Mouse (Mus musculus) heart, postnatal 14 days (tissue): ENCODE data around the gene Dapl1. TPM values are rescaled to one million over a fixed set of nuclear protein-coding genes. Genes with fewer than 3 reads are reported as not detected.

Source experiments
- DNase-seq, 2 experiments: peaks; one replicate each; pipeline ENCODE4 v3.0.0; 2021 to 2022
- intact Hi-C: fragments of 180-260 bp; cut with DNase I; formaldehyde crosslinking; loops from one replicate; pipeline ENCODE4 v1.15.1; 2025
- long read RNA-seq, 2 experiments: library from polyadenylated mRNA; stranded (forward); transcript quantifications; one replicate each; pipeline ENCODE4 v2.0.0; 2021
- total RNA-seq, 2 experiments: library from RNA; stranded (reverse); gene quantifications; 2 replicates each; pipeline ENCODE4 v1.2.3; 2021

Dapl1 gene
- not detected for total RNA-seq
- long read RNA-seq, experiment 1 = 0 reads
- long read RNA-seq, experiment 2 = 0 reads

DNA sequence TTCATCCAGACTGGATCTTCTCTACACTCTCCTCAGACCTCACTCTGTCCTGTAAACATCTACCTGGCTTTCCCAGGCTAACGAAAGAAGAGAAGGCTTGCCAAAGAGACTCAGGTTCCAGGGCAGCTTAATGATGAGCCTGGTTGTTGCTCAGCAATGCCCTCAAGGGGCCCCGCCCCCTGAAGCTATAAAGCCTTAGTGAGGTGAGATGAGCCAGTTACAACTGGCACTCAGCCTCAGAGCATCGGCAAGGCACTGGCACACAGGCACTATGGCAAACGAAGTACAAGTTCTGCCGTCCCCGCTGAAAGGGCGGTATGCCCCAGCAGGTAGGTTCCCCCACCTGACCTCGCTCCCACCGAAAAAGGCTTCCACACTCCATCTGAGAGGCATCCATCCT is at the start of gene Dapl1:
Gene Dapl1 (plus strand): TSS at position 216 of the 400 bp plus-strand sequence.
- intact Hi-C loops = no loop called here
- DNase-seq = peak; percentile 3 to 11

DNA sequence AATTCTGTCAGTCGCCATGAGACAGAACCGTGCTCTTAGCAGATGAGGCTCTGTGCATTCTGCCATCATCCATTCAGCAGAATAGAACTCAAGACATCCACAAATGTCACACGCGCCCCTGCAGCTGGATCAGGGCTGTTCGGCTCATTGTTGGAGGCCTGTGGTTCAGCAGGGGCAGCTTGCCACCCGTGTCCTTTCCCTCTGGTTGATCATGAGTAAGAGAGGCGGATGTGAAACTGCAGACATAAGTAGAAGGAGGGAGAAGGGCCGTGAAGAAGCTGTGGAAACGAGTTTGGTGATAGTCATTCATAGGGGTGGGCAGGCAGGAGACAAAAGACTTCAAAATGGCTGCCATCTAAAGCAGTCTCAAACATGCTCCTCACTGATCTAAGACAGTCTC is 49.6 kb upstream of the Dapl1 start:
- no peak for DNase-seq
- intact Hi-C loops = loop anchor here (5.0 to 10.0 kb wide), 4 partner anchors 93 to 960 kb away; partner anchors contain the start of gene Gm17409

DNA sequence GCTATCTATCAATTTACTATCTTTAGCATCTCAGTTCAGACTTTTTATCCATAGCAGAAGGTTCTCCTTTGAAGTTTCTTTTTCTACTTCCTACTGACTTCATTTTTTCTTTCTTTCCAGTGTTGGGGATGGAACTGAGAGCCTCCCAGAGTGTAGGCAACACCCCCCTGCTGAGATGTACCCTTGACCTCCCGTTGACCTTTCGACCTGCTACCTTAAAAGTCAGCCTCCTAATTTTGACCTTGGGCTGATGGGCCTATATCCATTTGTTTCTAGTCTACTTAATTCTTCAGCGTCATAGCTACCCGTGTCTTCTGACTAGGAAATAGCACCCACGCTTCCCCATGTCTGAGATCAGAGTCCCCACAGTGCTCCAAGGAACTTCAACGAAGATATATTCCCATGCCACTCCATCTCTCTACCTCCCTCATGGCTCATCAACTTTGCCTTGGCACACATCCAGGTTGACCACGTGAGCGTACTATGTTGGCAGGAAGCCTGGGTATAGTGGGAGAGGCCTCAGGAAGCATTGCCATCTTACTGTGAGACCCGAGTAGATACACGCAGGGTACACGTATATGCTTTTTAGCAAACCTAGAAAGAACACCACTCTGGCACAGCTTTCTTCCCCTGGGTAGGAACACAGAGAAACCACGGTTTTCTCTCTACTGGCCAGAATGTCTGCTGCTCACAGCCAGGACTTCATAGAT is 46.6 kb upstream of the Dapl1 start:
- peak; percentile 65 to 79 for DNase-seq
- intact Hi-C loops = loop anchor here (1.0 to 10.0 kb wide), 6 partner anchors 96 to 963 kb away; partner anchors contain the start of gene Gm17409

DNA sequence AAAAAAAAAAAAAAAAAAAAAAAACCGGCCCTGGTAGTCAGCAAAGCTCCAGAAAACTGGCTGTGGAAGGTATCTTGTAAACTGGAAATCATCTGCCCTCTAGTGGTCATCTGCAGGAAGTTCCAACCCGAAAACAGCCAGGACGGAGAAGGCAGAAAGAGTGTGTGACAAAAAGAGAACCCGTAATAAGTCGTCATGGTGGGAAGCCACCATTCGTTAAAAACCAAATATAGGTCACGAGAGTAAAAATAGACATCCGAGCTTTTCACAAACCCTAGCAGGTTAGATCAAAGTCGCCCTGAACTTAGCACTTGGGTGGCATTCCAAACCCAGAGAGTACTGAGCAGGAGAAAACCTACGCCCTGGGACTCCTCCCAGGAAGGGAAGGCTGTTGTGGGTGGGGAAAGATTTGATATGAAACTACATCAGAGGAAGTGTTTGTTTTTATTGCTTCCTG is 45.9 kb upstream of the Dapl1 start:
- DNase-seq = peak; percentile 52 to 71
- intact Hi-C loops = loop anchor here (1.0 to 10.0 kb wide), 6 partner anchors 96 to 964 kb away; partner anchors contain the start of gene Gm17409

DNA sequence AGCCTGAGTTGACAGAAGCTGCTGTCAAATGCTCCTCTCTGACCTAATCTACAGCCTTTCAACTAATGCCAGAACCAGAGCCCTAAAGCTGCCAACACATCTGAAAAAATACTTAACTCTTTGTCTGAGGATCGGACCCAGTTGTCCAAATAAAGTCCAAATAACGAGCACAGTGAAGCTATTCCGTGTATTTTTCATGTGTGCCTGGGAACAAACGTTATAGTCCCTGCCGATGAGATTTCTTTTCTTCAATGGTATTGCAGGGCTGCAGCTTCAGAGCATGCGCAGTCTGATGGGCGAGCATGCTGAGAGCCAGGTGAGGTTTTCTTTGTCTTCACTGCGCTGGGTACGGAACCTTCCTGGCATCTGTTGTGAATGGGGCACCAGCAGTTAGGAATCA is 44.6 kb upstream of the Dapl1 start:
- DNase-seq = no peak
- intact Hi-C loops = loop anchor here (2.0 to 10.0 kb wide), 5 partner anchors 98 to 965 kb away; partner anchors contain the start of gene Gm17409

DNA sequence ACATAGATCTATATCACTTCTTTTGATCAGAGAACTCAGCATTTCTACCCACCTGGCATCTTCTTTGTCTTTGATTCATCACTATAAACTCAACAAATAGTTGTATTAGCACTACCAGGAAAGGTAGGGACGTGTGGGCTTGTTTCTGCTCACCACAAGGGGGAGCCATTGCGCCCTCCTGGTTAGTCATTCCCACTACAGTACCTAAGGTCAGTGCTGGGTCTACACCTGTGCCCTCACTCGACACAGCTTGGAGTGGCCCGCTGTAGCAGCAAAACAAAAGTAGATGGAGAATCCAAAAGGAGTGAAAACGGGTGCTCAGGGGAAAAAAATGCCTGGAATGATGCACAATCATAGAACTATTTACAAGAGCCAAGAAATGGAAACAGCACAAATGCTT is 44.0 kb upstream of the Dapl1 start:
- peak; percentile 72 to 74 for DNase-seq
- intact Hi-C loops = no loop called here

DNA sequence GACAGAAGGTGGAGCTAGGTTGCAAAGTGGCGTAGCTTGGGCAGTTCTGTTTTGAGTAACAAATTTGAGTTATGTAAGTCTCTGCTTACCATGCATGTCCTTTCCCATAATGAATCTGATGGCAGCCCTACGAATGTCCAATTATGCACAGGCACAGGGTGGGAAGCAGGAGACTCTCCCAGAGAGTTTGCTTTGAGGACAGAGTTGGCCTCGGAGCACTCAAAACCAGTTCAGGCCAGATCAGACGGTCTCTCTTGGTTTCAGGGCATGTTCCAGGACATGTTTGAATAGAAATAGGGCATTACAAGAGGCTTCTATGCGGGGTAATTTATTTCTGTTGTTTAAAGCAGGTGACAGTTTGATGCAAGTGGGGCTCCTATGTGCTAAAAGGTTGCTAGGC is 42.8 kb upstream of the Dapl1 start:
- no peak for DNase-seq
- intact Hi-C loops = no loop called here

DNA sequence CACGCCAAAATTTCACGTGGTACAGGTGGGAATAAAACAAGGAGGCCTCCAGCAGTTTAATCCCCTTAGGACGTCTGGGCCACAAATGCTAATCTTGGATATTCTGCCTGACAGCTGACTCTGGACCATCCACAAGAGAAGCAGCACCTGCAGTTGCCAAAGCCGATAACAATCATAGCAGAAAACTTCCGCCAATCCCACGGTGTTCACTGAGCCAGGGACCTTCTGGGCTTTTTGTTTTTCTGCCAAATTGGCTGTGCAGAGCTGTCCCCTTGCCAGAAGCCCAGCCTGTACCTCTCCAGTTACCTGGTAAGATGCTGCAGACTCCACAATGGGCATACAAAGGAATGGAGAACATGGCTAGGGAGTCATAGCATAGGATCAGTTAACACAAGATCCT is 37.8 kb upstream of the Dapl1 start:
- intact Hi-C loops = no loop called here
- no peak for DNase-seq

DNA sequence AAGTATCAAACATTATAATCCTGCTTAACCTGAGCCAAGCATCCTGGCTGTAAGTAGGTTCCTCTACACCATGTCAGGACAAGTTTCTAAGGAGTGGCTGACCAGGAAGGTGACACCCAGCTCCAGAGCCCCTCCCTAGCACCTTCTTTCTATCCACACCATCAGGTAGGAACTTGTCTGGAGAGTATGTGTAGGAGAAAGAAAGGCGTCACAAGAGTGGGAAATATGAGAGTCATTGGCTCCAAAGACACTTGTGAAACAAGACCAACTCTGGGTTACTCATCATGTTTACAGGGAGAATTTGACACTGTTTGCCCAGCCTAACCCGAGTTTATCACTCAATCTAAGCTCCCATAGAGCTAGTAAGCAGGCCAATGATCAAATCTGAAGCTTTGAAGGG is 36.7 kb upstream of the Dapl1 start:
- intact Hi-C loops = no loop called here
- DNase-seq = no peak

DNA sequence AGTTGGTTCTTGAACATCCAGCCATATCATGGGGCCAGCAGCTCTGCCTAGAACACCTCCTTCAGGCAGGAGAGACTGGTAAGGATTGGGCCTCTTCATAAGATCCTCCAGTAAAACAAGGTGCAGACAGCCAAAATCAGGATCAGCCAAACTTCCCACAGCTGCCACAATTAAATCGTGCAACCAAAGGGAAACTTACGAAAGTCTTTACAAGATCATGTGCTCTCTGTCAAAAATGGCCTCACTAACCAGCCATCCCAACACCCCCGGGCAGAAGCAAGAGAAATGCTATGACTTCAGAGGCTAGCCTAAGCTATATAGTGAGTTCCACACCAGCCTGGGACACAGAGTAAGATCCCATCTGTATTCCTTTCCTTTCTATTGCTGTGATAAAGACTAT is 35.9 kb upstream of the Dapl1 start:
- DNase-seq = no peak
- intact Hi-C loops = no loop called here

DNA sequence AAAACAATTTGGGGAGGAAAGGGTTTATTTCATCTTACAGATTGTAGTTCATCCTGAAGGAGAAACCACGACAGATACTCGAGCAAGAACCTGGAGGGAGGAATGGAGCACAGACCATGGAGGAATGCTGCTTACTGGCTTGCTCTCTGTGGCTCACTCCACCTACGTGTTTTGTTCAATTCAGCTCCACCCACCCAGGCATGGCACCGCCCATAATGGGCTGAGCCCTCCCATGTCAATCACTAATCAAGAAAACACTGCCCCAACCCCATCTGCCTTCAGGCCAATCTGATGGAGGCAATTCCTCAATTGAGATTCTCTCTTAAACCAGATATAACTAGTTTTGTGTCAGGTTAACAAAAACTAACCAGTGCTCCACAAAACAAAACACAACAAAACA is 35.5 kb upstream of the Dapl1 start:
- DNase-seq = no peak
- intact Hi-C loops = no loop called here

DNA sequence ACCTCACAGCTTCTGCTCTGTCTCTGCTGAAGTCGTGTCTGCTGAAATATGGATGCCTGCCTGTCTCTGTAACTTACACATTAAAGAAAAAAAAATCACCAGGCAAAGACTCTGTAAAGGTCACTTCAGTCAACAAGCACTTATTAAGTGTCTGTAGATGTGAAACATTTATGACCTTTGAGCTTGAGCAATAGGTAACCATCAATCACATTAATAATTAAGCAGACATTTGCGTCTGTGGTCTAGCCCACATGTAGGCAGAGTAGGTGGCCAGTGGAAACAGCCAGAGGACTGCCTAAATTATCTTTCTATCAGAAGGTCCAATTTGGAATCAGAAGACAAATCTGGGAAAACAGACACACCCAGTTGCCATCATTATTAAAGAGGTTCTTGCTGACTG is 32.8 kb upstream of the Dapl1 start:
- intact Hi-C loops = no loop called here
- DNase-seq = no peak

DNA sequence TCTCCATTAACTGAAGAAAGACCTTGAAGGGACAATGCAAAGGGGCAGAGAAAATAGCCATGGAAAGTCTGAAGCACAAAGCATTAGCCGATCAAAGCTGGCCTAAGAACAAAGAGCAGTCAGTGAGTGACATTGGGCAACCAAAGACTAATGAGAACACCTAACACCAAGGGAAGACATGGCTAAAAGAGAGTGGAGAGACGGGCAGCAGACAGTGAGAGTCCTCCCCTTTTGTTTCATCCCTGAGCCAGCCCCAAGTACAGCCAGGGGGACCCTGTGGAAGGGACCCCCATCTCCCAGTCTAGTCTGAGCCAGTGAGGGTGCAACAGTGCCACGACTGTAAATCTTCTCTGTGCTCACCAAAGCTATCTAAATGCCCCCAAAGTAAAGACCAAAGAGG is 32.4 kb upstream of the Dapl1 start:
- DNase-seq = no peak
- intact Hi-C loops = no loop called here

DNA sequence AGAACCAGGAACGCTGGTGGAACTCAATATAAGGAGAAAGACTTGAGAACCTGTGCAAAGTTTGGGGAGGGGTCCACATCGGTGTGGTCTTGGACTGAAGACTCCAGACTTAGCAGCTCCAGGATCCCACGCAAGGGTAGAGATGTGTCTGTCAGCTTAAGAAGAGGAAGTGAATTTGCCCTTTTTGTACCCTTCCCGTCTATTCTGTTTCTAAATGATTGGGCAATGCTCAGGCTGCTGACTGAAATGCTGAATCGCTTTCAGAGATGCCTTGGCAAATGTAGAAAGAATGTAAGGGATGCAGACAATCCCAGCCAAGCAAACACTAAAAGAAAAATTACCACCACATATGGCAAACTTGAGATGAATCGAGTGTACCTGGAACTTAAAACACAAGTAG is 22.4 kb upstream of the Dapl1 start:
- no peak for DNase-seq
- intact Hi-C loops = no loop called here

DNA sequence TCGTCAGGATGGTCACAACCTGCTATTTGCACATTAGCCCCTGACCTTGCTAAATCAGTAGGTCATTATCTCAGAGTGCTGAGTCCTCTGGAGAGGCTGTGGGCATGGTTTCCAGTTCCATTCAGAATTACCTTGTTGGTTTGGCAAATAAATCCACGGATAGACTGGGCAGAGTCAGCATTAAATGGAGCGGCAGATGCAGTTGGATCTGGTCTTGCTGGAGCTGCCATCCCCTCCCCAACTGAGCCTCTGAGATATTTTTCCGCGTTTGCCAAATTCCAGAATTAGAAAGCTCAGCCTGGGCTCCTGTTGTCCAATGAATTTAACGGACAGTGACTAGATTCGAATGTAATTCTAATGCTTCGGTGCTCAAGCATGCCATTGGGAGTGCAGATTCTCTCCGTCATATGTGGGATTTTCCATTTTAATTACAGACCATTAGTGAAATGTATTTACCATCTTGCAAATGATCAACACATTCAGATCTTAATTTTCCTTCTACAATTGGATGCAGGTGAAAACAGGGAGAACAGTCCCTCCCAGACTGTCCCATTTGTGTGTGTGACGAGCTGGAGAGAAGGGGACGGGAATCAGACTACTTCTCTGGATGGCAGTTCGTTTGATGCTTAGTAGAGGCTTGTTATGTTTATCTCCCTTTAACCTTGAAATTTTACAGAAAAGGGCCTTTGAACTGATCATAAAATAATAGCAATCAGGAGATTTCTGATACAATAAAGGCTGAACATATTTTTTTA is 20.8 kb upstream of the Dapl1 start:
- intact Hi-C loops = no loop called here
- no peak for DNase-seq

DNA sequence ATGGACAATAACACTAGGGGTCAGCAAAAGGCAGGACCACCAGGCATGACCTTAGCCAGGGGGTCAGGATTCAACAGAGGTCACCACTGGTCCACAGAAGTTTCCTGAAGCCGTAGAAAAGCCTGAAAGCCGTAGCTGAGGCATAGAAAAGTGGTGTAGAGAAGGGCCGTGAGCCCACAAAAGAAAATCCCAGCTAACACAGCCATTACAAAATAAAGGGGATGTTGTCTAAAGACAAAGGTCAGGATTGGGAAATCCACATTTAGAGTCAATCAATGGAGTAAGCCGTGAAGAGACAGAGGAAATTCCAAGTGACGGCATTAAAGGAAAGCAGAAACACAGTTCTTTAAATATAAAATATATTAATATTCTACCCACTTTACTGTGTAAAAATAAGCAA is 18.8 kb upstream of the Dapl1 start:
- intact Hi-C loops = no loop called here
- DNase-seq = no peak

DNA sequence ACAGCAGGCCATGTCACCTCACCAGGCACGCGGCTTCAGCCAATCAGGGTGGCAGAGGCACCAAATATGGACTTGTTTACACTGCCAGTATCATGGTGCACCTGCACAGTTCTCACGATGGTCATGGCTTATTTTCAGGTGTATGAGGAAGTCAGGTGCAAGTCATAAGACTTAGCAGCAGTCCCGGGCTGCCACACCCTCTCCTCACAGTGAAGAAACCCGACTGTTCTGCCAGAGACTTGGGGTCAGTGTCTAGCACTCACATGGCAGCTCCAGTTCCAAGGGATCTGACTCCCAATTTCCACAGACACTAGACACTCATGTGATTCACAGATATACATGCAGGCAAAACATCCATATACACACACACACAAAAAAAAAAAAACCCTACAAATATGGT is 18.1 kb upstream of the Dapl1 start:
- DNase-seq = no peak
- intact Hi-C loops = no loop called here

DNA sequence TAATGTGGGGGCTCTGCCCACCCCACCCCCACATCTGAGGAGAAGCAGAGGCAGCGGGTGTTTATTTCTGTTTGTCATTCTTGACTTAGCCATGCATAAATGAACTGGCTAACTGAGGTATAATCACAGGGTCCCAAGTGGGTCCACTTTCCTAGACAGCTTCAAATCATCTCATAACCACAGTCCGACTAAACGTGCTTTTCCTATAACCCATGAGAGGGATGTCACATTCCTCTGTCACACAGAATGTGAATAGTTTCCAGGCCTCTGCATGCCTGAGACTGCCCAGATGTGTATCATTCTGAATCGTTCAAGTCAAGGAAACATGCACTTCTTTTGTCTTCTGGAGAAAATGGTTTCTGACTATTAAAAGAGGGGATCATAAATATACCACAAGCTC is 17.4 kb upstream of the Dapl1 start:
- intact Hi-C loops = no loop called here
- DNase-seq = no peak

DNA sequence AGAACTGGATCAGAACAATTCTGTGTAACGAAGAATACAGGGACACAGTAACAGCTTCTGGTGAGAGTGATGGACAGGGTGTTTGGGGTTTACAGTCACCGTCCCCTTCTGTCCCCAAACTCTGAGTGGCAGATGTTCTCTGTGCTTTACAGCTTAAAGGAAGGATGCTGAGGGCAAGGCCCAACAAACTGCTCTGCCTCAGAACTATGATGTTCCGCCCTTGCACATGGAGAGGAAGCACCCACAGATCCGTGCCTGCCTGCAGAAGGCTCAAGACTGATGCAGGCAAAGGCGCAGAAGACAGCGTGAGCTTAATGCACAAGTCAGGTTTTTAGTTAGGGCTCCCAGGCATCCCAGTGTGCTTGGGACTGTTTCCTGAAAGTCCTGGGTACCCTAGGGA is 16.5 kb upstream of the Dapl1 start:
- intact Hi-C loops = no loop called here
- DNase-seq = no peak

DNA sequence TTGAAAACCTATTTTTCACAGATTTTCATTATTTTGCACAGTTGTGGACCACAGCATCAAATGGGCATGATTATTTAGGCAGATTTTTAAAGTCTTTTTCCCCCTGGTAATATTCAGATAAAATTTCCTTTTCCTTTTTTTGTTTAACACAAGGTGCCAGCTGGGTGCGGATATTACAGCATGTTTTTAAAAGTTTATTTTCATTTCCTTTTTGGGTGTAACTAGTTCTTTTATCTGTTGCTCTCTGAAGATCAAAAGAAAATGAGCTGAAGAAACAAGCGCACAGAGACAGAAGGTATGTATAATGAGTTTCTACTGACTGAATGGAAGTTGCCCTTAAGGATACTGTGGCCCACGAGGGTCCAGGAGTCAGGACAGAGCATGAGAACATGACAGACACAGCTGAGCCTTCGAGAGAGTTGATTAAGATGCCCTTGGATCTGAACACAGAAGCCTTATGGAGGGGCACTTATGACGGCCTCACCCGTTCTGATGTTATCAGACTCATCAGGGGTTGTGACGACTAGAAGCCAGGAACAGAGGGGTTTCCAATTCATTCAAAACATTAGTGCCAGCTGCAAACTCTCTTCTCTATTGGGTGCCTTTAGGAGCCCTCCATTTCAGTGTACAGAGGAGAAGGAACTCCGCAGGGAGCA is 14.7 kb upstream of the Dapl1 start:
- intact Hi-C loops = no loop called here
- no peak for DNase-seq

DNA sequence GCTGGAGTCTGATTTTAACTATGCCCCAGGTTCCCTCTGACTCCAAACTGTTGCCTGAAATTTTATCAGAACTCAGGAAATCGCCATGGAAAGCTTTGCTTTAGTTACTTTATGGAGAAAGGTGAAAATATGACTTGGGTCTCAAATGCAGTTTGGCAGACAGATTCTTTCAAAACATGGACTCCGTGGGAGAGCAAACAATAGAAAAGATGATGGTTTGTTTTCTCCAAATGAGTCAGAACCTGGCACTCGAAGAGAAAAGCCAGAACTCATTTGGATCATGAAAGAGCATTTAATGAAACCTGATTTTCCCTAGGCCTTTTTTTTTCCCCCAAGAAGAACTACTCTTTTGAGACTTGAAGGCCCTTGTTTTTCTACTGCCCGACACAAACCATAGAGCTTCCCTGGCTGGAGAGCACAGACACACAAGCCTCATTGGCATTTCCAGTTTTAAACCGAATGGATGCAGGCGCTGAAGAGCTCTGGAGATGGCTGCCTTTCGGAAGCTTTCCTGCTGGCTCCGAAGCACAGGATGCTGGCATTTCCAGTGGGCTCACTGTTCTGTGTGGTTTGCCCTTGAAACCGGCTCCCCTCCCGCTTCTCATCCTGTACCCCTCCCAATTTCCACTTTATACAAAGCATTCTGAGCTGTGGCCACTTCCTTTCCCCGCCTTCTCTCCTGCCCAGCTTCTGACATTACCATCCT is 14.0 kb upstream of the Dapl1 start:
- peak; percentile 8 to 19 for DNase-seq

More for the DNA sequence above, 14.0 kb upstream of the Dapl1 start:
- intact Hi-C loops = no loop called here
